Mouse (Mus musculus): Measurements from ENCODE around the gene Mamstr.

Mamstr gene

DNA sequence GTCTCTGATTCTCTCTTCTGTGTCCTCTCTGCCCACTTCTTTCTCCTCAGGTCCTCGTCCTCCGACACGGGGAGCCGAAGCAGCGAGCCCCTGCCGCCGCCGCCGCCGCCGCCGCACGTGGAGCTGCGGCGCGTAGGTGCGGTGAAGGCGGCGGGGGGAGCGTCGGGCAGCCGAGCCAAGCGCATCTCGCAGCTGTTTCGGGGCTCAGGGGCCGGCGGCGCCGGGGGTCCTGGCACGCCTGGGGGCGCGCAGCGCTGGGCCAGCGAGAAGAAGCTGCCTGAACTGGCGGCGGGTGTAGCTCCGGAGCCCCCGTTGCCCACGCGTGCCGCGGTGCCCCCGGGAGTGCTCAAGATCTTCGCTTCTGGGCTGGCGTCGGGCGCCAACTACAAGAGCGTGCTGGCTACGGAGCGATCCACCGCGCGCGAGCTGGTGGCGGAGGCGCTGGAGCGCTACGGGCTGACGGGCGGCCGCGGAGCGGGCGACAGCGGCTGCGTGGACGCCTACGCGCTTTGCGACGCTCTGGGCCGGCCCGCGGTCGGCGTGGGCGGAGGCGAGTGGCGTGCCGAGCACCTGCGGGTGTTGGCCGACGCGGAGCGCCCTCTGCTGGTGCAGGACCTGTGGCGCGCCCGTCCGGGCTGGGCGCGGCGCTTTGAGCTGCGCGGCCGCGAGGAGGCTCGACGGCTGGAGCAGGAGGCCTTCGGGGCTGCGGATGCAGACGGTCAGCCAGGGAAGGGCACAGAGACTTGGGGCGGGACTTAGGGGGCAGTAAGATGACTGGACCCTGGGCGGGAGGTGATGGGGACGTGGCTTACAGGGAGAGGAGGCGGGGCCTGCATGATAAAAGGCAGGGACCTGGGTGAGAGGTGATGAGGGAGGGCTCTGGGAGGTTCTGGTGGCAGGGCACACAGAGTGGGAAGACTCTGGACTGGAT, 11.1 kb upstream of the Mamstr start:
- DNase-seq (ENCODE audit: low read depth in 2 of 2, low spot score in 2 of 2): peak; percentile 69 to 74

- no peak for DNase-seq (ENCODE audit: low read depth in 2 of 2, low spot score in 2 of 2)
These were observed 9.5 kb upstream of the Mamstr start for GRCm38 (mm10) chr7:45630064-45630907.

- DNase-seq (ENCODE audit: low read depth in 2 of 2, low spot score in 2 of 2): no peak
These were observed 7.3 kb upstream of the Mamstr start for GRCm38 (mm10) chr7:45632499-45632898.

DNA sequence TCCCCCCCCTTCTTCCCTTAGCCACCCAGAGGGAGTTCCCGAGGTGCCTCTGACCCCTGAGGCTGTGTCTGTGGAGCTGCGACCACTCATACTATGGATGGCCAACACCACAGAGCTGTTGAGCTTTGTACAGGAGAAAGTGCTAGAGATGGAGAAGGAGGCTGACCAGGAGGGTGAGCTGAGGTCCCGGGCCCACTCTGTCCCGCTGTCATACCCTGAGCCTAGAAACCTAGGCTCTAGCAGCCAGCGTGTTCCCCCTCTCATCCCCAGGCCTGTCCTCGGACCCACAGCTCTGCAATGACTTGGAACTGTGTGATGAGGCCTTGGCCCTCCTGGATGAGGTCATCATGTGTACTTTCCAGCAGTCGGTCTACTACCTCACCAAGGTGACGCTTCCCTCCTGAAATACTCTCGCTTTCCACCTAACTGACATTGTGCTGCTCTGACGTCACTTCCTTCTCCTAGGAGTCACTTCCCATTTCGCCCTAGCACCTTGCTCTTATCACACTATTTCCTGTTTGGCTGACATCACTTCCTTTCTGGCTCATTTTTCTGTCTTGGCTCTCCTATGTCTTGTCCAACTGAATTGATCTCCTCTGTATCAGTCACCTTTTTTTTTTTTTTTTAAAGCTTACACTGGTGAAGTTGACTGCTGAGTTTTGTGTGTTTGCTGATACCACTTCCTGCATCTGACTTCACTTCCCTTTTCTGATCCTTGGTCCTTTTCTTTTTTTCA, 4.7 kb upstream of the Mamstr start:
- DNase-seq (ENCODE audit: low read depth in 2 of 2, low spot score in 2 of 2): no peak

DNA sequence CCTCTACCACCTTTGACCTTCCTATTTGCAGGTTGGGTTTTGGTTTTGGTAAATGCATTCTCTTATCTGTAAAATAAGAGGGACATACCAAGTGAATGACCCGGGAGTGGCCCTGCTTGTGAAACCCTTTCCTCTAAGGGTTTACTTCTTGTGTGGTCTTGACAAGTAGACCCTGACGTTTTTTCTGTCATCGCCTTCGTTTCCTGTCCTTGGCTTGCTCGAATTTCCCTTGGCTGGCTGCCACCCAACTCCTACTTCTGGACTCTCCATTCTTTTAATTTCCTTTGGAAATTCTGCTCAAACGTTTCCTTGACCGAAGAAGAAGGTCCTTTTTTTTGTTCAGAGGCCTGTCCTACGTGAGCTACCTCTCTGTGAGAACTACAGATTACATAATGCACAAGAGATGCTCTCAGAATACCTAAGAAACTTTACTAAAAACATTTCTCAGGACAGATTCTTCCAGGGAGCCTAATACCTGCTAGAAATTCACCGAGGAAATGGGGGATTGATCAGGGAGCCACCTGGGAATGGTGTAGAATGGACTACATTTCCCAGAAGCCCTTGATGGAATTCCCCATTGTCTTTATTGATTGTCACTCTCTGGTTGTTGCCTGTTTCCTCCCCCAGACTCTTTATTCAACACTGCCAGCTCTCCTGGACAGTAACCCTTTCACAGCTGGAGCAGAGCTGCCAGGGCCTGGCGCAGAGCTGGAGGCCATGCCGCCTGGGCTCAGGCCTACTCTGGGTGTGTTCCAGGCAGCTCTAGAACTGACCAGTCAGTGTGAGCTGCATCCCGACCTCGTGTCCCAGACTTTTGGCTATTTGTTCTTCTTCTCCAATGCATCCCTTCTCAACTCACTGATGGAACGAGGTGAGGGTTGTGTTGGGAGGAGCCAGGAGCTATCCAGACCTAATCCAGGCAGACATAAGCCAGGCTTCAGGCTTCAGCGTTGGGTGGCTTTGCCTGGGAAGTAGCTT, 3.8 kb upstream of the Mamstr start:
- DNase-seq (ENCODE audit: low read depth in 2 of 2, low spot score in 2 of 2): no peak

DNA sequence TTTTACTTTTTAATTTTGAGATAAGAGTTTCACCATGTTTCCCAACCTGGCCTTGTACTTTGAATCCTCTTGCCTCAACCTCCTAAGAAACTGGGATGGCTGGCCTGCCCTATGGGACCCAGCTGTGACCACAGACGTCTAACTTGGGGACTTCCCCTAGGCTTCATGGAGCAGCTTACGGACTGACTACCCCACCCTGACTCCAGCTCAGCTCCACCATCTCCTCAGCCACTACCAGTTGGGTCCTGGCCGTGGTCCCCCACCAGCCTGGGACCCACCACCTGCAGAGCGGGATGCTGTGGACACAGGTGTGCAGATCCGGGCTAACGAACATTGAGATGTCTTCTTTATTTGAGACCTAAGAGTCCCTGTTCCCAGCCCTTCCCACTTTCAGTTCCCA, 2.1 kb upstream of the Mamstr start:
- DNase-seq (ENCODE audit: low read depth in 2 of 2, low spot score in 2 of 2): no peak

DNA sequence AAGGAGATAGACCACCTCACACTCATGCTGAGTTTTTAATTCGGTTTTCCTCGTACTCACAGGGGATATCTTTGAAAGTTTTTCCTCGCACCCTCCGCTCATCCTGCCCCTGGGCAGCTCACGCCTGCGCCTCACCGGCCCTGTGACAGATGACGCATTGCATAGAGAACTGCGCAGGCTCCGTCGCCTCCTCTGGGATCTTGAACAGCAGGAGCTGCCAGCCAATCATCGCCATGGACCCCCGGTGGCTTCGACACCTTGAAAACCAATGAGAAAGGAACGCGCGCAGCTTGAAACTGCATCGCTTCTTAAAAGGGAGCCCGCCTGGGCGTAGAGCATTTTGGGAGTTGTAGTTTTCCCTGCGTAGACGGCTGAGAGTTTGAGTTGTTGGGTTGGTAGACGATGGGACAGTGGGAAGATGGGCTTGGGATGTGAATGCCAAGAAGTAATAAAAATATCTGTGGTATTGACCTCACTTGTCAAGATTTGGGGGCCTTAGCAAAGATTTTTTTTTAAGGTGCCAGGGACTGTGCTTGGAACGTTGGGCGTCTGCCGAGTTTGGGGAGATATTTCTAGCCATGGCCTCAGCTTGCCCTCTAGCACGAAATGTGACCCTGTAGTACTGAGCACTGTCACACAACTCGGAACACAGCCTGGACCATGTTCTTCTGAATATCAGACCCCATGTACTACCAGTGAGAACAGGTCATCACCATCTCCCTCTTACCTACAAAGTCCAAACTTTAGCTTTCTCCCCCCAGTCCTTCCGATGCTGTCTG, 965 bp upstream of the Mamstr start:
- DNase-seq (ENCODE audit: low read depth in 2 of 2, low spot score in 2 of 2): no peak

- no peak for DNase-seq (ENCODE audit: low read depth in 2 of 2, low spot score in 2 of 2)
These were observed 597 bp downstream of the Mamstr start for GRCm38 (mm10) chr7:45640191-45640957.

DNA sequence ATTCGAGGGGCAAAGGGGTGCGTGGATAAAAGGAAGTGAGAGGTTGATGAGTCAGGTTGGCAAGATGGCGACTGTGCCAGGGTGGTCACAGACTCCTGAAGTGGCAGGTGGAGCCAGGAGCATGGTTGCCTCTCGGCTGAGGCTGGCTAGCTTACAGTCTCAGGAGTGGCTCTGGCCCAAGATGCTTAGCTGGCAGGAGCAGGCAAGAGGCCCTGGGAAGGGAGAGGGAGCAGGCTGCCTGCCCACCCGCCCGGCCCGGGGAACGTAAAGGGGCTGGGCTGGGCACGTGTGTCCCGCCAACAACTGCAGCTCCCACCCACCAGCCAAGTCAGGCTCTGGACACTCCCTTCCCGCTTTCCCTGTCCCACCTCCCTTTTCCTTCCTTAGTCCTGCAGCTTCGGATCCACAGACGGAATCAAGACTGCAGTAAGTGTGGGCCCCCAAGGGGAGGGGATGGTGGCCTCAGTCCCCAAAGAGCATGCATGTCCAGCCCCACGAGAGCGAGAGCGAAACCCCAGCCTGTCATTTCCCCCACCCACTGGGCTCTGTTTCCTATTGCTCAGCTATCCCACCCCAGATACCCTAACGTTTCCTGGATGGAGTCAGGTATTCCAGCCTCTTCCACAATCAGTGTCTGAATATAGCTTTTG, 1.7 kb downstream of the Mamstr start:
- DNase-seq (ENCODE audit: low read depth in 2 of 2, low spot score in 2 of 2): no peak

GRCm38 (mm10) chr7:45642083-45642482, 2.3 kb downstream of the Mamstr start:
- no peak for DNase-seq (ENCODE audit: low read depth in 2 of 2, low spot score in 2 of 2)

- DNase-seq (ENCODE audit: low read depth in 2 of 2, low spot score in 2 of 2): no peak
These were observed 2.9 kb downstream of the Mamstr start for GRCm38 (mm10) chr7:45642503-45643255.

- DNase-seq (ENCODE audit: low read depth in 2 of 2, low spot score in 2 of 2): peak; percentile 48 to 66
These were observed 3.8 kb downstream of the Mamstr start for GRCm38 (mm10) chr7:45643441-45644178.

DNA sequence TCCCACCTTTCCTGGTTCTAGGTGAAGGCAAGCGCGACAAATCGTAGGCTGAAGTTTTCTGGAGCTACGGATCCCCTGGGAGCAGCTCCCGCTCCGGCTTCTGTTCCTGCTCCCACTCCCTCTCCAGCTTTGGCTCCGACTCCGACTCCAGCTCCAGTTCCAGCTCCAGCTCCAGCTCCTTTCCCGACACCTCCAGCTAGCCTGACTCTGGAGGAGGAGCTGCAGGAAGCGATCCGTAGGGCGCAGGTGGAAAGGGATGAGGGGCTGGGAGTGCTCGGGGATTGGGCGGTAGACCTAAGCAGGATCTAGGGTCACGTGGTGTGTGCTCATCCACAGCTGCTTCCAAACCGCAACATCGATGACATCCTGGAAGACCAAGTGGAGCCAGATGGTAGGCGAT, 4.4 kb downstream of the Mamstr start:
- DNase-seq (ENCODE audit: low read depth in 2 of 2, low spot score in 2 of 2): no peak

GRCm38 (mm10) chr7:45644872-45645590, 5.3 kb downstream of the Mamstr start:
- no peak for DNase-seq (ENCODE audit: low read depth in 2 of 2, low spot score in 2 of 2)

DNA sequence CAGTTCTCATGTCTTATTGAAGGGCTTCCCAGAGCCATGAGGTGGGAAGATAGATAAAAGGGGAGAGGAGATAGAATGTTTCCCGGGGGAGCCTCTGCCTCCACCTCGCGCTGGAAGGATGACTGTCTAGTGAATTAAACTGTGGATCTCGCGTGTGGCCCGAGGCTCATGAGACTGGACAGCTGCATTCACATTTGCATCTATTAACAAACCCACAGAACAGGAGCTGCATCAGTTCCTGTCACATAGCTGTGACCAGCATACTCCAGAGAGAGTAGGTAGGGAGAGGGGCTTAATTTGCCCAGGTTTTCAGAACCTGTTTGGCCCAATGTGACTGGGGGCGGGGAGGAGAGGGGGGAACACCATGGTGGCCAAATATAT, 5.8 kb downstream of the Mamstr start:
- no peak for DNase-seq (ENCODE audit: low read depth in 2 of 2, low spot score in 2 of 2)

- no peak for DNase-seq (ENCODE audit: low read depth in 2 of 2, low spot score in 2 of 2)
These were observed 6.9 kb downstream of the Mamstr start for GRCm38 (mm10) chr7:45646671-45647070.
